Mouse (Mus musculus): ENCODE measurements at regions not wholly inside any gene's neighbourhood (a gene's known extent, or its start where the extent isn't known, plus 50 kb on each side); places are given as distances from the start of the nearest gene placed in this dataset.
"Not testable (repeated sequence)": the region's sequence is repeated elsewhere in the genome, so short reads cannot be mapped to it uniquely, and the experiment has no call there.

GRCm38 (mm10) chr5:28785347-28786060 is 318.4 kb upstream of the Shh start:
- H3K4me3 ChIP-seq, result no peak overlapping the region
- TF ChIP-seq CTCF (IDR thresholded peaks at IDR 0.05), result no peak
- H3K27ac ChIP-seq, result no peak overlapping the region
- no peak for DNase-seq
- intact Hi-C loops (cut with DNase I), result no loop called here

GRCm38 (mm10) chr5:28784339-28784966 is 317.4 kb upstream of the Shh start:
- DNase-seq, result no peak
- no peak overlapping the region for H3K27ac ChIP-seq
- intact Hi-C loops (cut with DNase I), result no loop called here
- H3K4me3 ChIP-seq, result no peak overlapping the region
- no peak for TF ChIP-seq CTCF (IDR thresholded peaks at IDR 0.05)

DNA sequence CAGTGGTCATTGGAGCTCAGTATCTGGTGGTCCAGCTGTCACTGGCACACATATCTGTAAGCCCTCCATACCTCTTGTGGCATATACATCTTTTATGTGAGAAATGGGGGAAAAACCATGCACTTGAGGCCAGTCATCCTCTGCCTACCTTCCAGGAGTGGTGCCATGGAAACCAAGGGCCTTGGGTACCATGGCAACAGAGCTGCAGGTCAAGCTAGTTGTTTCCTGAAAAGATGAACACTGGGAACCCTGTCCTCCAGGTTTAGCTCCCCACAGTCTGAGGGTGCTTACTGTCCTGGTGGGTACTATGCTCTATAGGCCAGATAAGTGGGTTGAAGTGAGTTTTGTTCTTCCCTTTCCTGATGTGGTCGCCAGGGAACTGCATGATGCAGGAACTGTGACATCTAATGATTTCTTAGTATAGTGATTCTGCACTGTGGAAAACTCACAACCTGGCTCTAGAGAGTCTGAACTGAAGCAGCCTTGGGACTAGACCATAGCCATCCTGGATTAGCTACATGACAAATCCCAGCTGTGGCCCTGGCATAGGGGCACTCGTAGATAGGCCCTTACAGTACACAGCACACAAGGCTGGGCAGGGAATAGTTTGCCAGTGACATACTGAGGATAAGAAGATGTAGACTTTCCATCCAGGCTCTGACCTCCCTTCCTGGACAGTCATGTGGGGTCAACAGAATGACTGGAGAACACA is 308.7 kb upstream of the Shh start:
- intact Hi-C loops (cut with DNase I), result no loop called here
- no peak for DNase-seq
- Histone ChIP-seq H3K4me3 (no peak overlapping the region), H3K27ac (no peak overlapping the region)
- TF ChIP-seq CTCF (IDR thresholded peaks at IDR 0.05), result no peak

GRCm38 (mm10) chr5:28771796-28772195 is 304.7 kb upstream of the Shh start:
- no peak overlapping the region for H3K27ac ChIP-seq
- no peak overlapping the region for H3K4me3 ChIP-seq
- DNase-seq, result no peak
- TF ChIP-seq CTCF (IDR thresholded peaks at IDR 0.05), result no peak
- intact Hi-C loops (cut with DNase I), result no loop called here

GRCm38 (mm10) chr5:28756171-28756948 is 289.3 kb upstream of the Shh start:
- Histone ChIP-seq H3K27ac (no peak overlapping the region), H3K4me3 (no peak overlapping the region)
- DNase-seq, result no peak
- intact Hi-C loops (cut with DNase I), result no loop called here
- TF ChIP-seq CTCF (IDR thresholded peaks at IDR 0.05), result no peak

GRCm38 (mm10) chr5:28751821-28752220 is 284.8 kb upstream of the Shh start:
- intact Hi-C loops (cut with DNase I); DNase-seq; H3K4me3 ChIP-seq; H3K27ac ChIP-seq: not testable (repeated sequence)

DNA sequence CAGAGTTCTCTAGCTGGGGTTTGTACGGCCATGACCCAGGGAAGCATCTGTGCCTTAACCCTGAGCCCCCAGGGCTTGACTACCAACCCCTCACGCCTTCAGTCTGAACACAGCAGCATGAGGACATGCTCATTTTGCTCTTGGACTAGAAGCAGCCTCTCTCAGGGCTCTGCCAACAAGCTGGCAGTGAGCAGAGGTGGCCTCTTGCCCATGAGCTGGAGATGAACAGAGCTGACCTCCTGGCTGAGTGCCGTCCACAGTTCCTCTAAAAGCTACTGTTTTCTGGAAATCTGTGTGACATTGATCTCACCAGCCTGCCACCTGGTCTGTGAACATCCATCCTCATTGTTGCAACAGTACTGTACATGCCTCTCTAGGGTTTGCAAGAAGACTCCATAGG is 267.7 kb upstream of the Shh start:
- TF ChIP-seq CTCF (IDR thresholded peaks at IDR 0.05), result no peak
- intact Hi-C loops (cut with DNase I), result no loop called here

DNA sequence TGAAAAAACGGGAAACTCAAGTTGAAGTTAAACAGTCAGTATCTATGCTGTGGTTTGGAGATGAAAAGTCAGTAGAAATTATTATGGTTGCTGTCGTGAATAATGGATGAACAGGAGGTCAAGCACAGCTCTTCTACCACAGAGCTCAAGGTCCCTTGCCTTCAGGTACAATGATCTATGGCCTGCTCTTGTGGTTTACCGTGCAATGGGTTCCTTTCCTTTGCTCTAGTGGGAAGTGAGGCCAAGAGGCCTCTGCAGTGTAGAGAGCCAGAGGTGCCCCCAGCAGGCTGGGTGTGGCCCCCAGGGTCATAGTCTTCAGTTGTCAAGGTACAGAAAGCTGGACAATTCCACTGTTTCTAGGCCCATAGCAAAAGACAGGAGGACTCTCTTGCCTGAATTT is 255.0 kb upstream of the Shh start:
- H3K27ac ChIP-seq, result no peak overlapping the region
- no peak for DNase-seq
- H3K4me3 ChIP-seq, result no peak overlapping the region
- intact Hi-C loops (cut with DNase I), result no loop called here
- no peak for TF ChIP-seq CTCF (IDR thresholded peaks at IDR 0.05)

More for the DNA sequence above, 267.7 kb upstream of the Shh start:
- H3K27ac ChIP-seq, result no peak overlapping the region
- no peak overlapping the region for H3K4me3 ChIP-seq
- DNase-seq, result no peak

DNA sequence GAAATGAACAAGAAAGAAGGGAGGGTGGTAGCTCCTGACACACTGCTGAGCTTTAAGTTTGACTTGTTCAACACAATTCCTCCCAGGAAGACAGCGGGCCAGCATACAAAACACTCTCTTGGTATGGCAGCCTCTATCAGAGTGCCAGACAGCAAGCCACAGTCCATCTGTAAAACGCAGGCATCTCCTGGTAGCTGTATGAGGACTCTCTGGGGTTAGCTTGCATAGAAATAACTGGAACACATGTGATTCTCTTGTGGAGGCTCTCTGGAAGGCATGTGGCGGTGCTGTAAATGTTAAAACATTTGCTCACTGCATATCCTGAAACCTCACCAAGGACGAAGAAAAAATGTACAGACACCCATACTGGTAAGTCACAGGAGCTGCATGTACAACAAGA is 247.9 kb upstream of the Shh start:
- no peak for TF ChIP-seq CTCF (IDR thresholded peaks at IDR 0.05)
- no peak overlapping the region for H3K27ac ChIP-seq
- DNase-seq, result no peak
- intact Hi-C loops (cut with DNase I), result no loop called here
- no peak overlapping the region for H3K4me3 ChIP-seq

- Histone ChIP-seq H3K27ac (no peak overlapping the region), H3K4me3 (no peak overlapping the region)
- DNase-seq, result no peak
- intact Hi-C loops (cut with DNase I), result no loop called here
- TF ChIP-seq CTCF (IDR thresholded peaks at IDR 0.05), result no peak
These were observed 243.5 kb upstream of the Shh start for GRCm38 (mm10) chr5:28710517-28710916.

DNA sequence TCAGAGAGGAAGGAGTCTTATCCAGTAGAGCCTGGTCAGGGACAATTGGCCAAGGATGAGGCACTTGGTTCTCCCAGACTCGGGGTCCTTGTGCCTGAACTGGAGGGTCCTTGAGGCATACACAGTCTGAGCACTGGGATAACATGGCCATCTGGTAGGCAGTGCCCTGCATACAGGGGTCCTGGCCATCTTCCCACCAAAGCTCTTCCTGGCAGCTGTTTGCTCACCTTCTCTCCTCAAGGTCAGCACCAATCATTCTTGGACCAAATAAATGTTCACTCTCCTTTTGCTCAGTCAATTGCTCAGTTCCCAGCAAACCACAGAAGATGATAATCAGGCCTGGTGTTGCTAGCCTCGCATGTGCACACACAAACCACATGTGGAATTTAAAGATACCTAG is 242.6 kb upstream of the Shh start:
- intact Hi-C loops (cut with DNase I), result no loop called here
- H3K27ac ChIP-seq, result no peak overlapping the region
- no peak for DNase-seq
- no peak overlapping the region for H3K4me3 ChIP-seq
- no peak for TF ChIP-seq CTCF (IDR thresholded peaks at IDR 0.05)

GRCm38 (mm10) chr5:28704359-28704758 is 237.3 kb upstream of the Shh start:
- Histone ChIP-seq H3K27ac (no peak overlapping the region), H3K4me3 (no peak overlapping the region)
- intact Hi-C loops (cut with DNase I), result no loop called here
- no peak for TF ChIP-seq CTCF (IDR thresholded peaks at IDR 0.05)
- DNase-seq, result no peak

DNA sequence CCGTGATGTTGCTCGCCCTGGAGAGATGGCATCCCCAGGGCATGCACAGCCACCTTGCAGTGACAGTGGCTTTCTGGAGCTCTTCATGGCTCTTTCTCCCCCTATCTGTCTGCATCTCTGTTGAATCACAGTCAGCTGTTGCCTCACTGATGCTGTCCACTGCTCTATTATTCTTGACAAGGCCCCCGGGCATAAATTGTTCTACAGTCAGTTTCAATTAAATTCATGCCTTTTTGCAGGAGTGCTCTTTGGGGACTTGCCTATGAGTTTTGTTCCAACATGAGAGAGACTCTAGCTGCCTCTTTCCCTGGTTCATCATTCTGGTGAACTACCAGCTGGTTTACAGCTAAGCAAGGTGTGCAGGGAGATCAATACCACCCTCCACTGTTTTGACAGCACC is 229.9 kb upstream of the Shh start:
- H3K27ac ChIP-seq, result no peak overlapping the region
- H3K4me3 ChIP-seq, result no peak overlapping the region
- TF ChIP-seq CTCF (IDR thresholded peaks at IDR 0.05), result no peak
- intact Hi-C loops (cut with DNase I), result no loop called here
- no peak for DNase-seq

Measured in gastrocnemius, adult 2 months (tissue).